Mouse (Mus musculus) forebrain, embryonic 14.5 days (tissue): ENCODE results near the gene Cx3cl1. TPM values are rescaled to one million over a fixed set of nuclear protein-coding genes. Genes with fewer than 3 reads are reported as not detected.

Experiments
- ATAC-seq: fragments of 200-750 bp; cut with Nextera tagmentation; 2 replicates; pipeline ENCODE4 v1.8.0; 2017; ENCODE audit warnings: mild to moderate bottlenecking, moderate library complexity
- DNase-seq: peaks from one replicate; pipeline ENCODE4 v3.0.0-alpha.2; 2015; ENCODE audit warnings: low spot score
- H3K27ac ChIP-seq: fragments of 300-500 bp; sonication (generic); 2 replicates; pipeline ENCODE4 v1.5.1; 2014; ENCODE audit warnings: low read depth, mild to moderate bottlenecking, control low read depth, low read length, moderate library complexity
- H3K27me3 ChIP-seq: fragments of 300-500 bp; sonication (generic); replicated peaks from 2 replicates; pipeline ENCODE4 v1.6.1; 2014; ENCODE audit warnings: low read length, control low read depth, mixed read lengths; ENCODE audit not compliant: control insufficient read depth, insufficient read depth
- H3K36me3 ChIP-seq: fragments of 300-500 bp; sonication (generic); 2 replicates; pipeline ENCODE4 v1.6.1; 2014; ENCODE audit warnings: low read length, control low read depth; ENCODE audit not compliant: control insufficient read depth, insufficient read depth
- H3K4me1 ChIP-seq: fragments of 300-500 bp; sonication (generic); 2 replicates; pipeline ENCODE4 v1.6.1; 2014; ENCODE audit warnings: antibody characterized with exemption, low read length, control low read depth; ENCODE audit not compliant: control insufficient read depth, insufficient read depth
- H3K4me2 ChIP-seq: fragments of 300-500 bp; sonication (generic); 2 replicates; pipeline ENCODE4 v1.6.1; 2014; ENCODE audit warnings: mild to moderate bottlenecking, control low read depth, low read length
- H3K4me3 ChIP-seq: fragments of 300-500 bp; sonication (generic); 2 replicates; pipeline ENCODE4 v1.5.1; 2014; ENCODE audit warnings: low read depth, low read length, control low read depth
- H3K9ac ChIP-seq: fragments of 300-500 bp; sonication (generic); 2 replicates; pipeline ENCODE4 v1.6.1; 2014; ENCODE audit warnings: mild to moderate bottlenecking, low read length, control low read depth, moderate library complexity
- H3K9me3 ChIP-seq: fragments of 300-500 bp; sonication (generic); replicated peaks from 2 replicates; pipeline ENCODE4 v1.6.1; 2016; ENCODE audit warnings: low read length, control low read depth, mixed read lengths; ENCODE audit not compliant: control insufficient read depth
- WGBS: fragments of 180-500 bp; shearing (Covaris S2); extraction: QIAGEN DNeasy Blood & Tissue Kit; methylation state at CpG from one replicate; pipeline ENCODE4 v1.1.7; 2014; 5-methylcytosine and 5-hydroxymethylcytosine counted together
- polyA plus RNA-seq: library from polyadenylated mRNA; unstranded; fragments of >200 nt; fragmentation: Nextera tagmentation; extraction: Ambion mirVana; gene quantifications from 2 replicates; pipeline ENCODE4 v1.2.1, GENCODE M21; 2014

Gene Cx3cl1
- polyA plus RNA-seq, 1 experiment from 2014 or later: 11.2 TPM

- ATAC-seq (no peak), DNase-seq (no peak)
Measured at GRCm38 (mm10) chr8:94754486-94754885, 17.3 kb upstream of the Cx3cl1 start.

GRCm38 (mm10) chr8:94767035-94767434, 4.8 kb upstream of the Cx3cl1 start:
- no peaks in the 10 kb centered on the region for H3K9me3 ChIP-seq
- no peak overlapping the region for H3K4me2 ChIP-seq
- H3K9ac ChIP-seq: no peak overlapping the region
- DNase-seq: no peak
- peaks cover 11% of the 10 kb centered on the region; the same call in 1 of the 2 replicates for H3K4me1 ChIP-seq
- WGBS: 77% methylated on average over 9 of the region's 9 CpGs
- H3K27me3 ChIP-seq: no peaks in the 10 kb centered on the region
- no peak overlapping the region for H3K4me3 ChIP-seq
- no peak overlapping the region for H3K27ac ChIP-seq
- H3K36me3 ChIP-seq: no peaks in the 10 kb centered on the region
- ATAC-seq: no peak

More at GRCm38 (mm10) chr8:94754486-94754885, 17.3 kb upstream of the Cx3cl1 start:
- no peaks in the 10 kb centered on the region for H3K36me3 ChIP-seq
- no peak overlapping the region for H3K4me3 ChIP-seq
- H3K27me3 ChIP-seq: no peaks in the 10 kb centered on the region
- WGBS: 82% methylated on average over 2 of the region's 2 CpGs
- H3K9me3 ChIP-seq: no peaks in the 10 kb centered on the region
- no peak overlapping the region for H3K9ac ChIP-seq
- no peak overlapping the region for H3K4me2 ChIP-seq
- H3K4me1 ChIP-seq: no peaks in the 10 kb centered on the region
- no peak overlapping the region for H3K27ac ChIP-seq

- WGBS: 16% methylated on average over 6 of the region's 6 CpGs
- no peak overlapping the region for H3K27ac ChIP-seq
- H3K4me2 ChIP-seq: no peak overlapping the region
- no peak overlapping the region for H3K4me3 ChIP-seq
- H3K9me3 ChIP-seq: no peaks in the 10 kb centered on the region
- H3K36me3 ChIP-seq: no peaks in the 10 kb centered on the region
- no peaks in the 10 kb centered on the region for H3K27me3 ChIP-seq
- no peak overlapping the region for H3K9ac ChIP-seq
- DNase-seq: peak; percentile 67
- H3K4me1 ChIP-seq: peaks cover 27% of the 10 kb centered on the region
- no peak for ATAC-seq
Measured at GRCm38 (mm10) chr8:94770945-94771344, 864 bp upstream of the Cx3cl1 start.

GRCm38 (mm10) chr8:94773048-94773447, 1.2 kb downstream of the Cx3cl1 start:
- H3K27me3 ChIP-seq: no peaks in the 10 kb centered on the region
- no peaks in the 10 kb centered on the region for H3K36me3 ChIP-seq
- peak overlapping the region; percentile 92 for H3K4me2 ChIP-seq
- ATAC-seq (no peak), DNase-seq (no peak)
- peak overlapping the region; percentile 52; the same call in 1 of the 2 replicates for H3K4me3 ChIP-seq
- 44% methylated on average over 6 of the region's 6 CpGs for WGBS
- H3K4me1 ChIP-seq: peaks cover 27% of the 10 kb centered on the region
- H3K9me3 ChIP-seq: no peaks in the 10 kb centered on the region
- peak overlapping the region; percentile 78; the same call in 1 of the 2 replicates for H3K9ac ChIP-seq
- H3K27ac ChIP-seq: no peak overlapping the region

- H3K9me3 ChIP-seq: no peaks in the 10 kb centered on the region
- peak; percentile 54 for DNase-seq
Measured at GRCm38 (mm10) chr8:94773700-94774171, 1.9 kb downstream of the Cx3cl1 start.

GRCm38 (mm10) chr8:94774601-94775000, 2.8 kb downstream of the Cx3cl1 start:
- WGBS: 85% methylated on average over 1 of the region's 1 CpGs
- ATAC-seq: no peak
- Histone ChIP-seq H3K4me2 (no peak overlapping the region), H3K4me1 (peaks cover 27% of the 10 kb centered on the region), H3K9me3 (no peaks in the 10 kb centered on the region), H3K27ac (no peak overlapping the region), H3K27me3 (no peaks in the 10 kb centered on the region), H3K4me3 (no peak overlapping the region), H3K9ac (no peak overlapping the region), H3K36me3 (no peaks in the 10 kb centered on the region)
- DNase-seq: no peak

More at GRCm38 (mm10) chr8:94773700-94774171, 1.9 kb downstream of the Cx3cl1 start:
- H3K9ac ChIP-seq: 0 out of 2 replicates have a peak overlapping the region, but pooled peaks have one; percentile 6
- H3K36me3 ChIP-seq: no peaks in the 10 kb centered on the region
- no peaks in the 10 kb centered on the region for H3K27me3 ChIP-seq
- peak overlapping the region; percentile 92 for H3K4me2 ChIP-seq
- H3K4me3 ChIP-seq: no peak overlapping the region
- WGBS: 6% methylated on average over 12 of the region's 12 CpGs
- H3K27ac ChIP-seq: no peak overlapping the region
- H3K4me1 ChIP-seq: peaks cover 27% of the 10 kb centered on the region
- peak; percentile 21; the same call in 1 of the 2 replicates for ATAC-seq

- Histone ChIP-seq H3K4me2 (no peak overlapping the region), H3K9me3 (no peaks in the 10 kb centered on the region), H3K27me3 (no peaks in the 10 kb centered on the region), H3K36me3 (no peaks in the 10 kb centered on the region), H3K4me3 (no peak overlapping the region), H3K9ac (no peak overlapping the region), H3K4me1 (peaks cover 21% of the 10 kb centered on the region), H3K27ac (no peak overlapping the region)
- 78% methylated on average over 2 of the region's 2 CpGs for WGBS
- DNase-seq (no peak), ATAC-seq (no peak)
Measured at GRCm38 (mm10) chr8:94776346-94776745, 4.5 kb downstream of the Cx3cl1 start.

GRCm38 (mm10) chr8:94778036-94778435, 6.2 kb downstream of the Cx3cl1 start:
- DNase-seq: peak; percentile 22
- WGBS: 65% methylated on average over 10 of the region's 10 CpGs

GRCm38 (mm10) chr8:94778473-94778872, 6.7 kb downstream of the Cx3cl1 start:
- no peak overlapping the region for H3K27ac ChIP-seq

More at GRCm38 (mm10) chr8:94778036-94778435, 6.2 kb downstream of the Cx3cl1 start:
- Histone ChIP-seq H3K4me2 (no peak overlapping the region), H3K4me3 (no peak overlapping the region), H3K27me3 (no peaks in the 10 kb centered on the region), H3K27ac (no peak overlapping the region), H3K9me3 (no peaks in the 10 kb centered on the region), H3K36me3 (no peaks in the 10 kb centered on the region), H3K9ac (no peak overlapping the region), H3K4me1 (peaks cover 12% of the 10 kb centered on the region)
- ATAC-seq: no peak

More at GRCm38 (mm10) chr8:94778473-94778872, 6.7 kb downstream of the Cx3cl1 start:
- ATAC-seq: peak; percentile 8; the same call in 1 of the 2 replicates
- WGBS: 55% methylated on average over 5 of the region's 5 CpGs
- Histone ChIP-seq H3K4me3 (no peak overlapping the region), H3K9ac (no peak overlapping the region), H3K9me3 (no peaks in the 10 kb centered on the region), H3K4me2 (no peak overlapping the region), H3K36me3 (no peaks in the 10 kb centered on the region), H3K4me1 (peaks cover 8% of the 10 kb centered on the region), H3K27me3 (no peaks in the 10 kb centered on the region)
- no peak for DNase-seq
